Mouse (Mus musculus): ENCODE results near the gene Med12l. TPM values are rescaled to one million over a fixed set of nuclear protein-coding genes. Genes with fewer than 3 reads are reported as not detected.
"Not testable (repeated sequence)": the region's sequence is repeated elsewhere in the genome, so short reads cannot be mapped to it uniquely, and the experiment has no call there.

Med12l gene
- total RNA-seq, 2 experiments from 2014 or later = 21.7 TPM

- DNase-seq (ENCODE audit: low spot score in 2 of 2) = no peak
These were observed 92.9 kb downstream of the Med12l start for GRCm38 (mm10) chr3:59098540-59098939.

GRCm38 (mm10) chr3:59101218-59101986 lies 95.8 kb downstream of the Med12l start, which contains the start of gene Gpr171:
Gpr171 (minus strand) TSS chr3:59101821.
- no peak for DNase-seq (ENCODE audit: low spot score in 2 of 2)

GRCm38 (mm10) chr3:59102146-59102545 lies 96.5 kb downstream of the Med12l start:
- no peak for DNase-seq (ENCODE audit: low spot score in 2 of 2)

GRCm38 (mm10) chr3:59104462-59104861 lies 98.8 kb downstream of the Med12l start:
- DNase-seq (ENCODE audit: low spot score in 2 of 2) = no peak

GRCm38 (mm10) chr3:59107439-59107838 lies 101.8 kb downstream of the Med12l start:
- no peak for DNase-seq (ENCODE audit: low spot score in 2 of 2)

GRCm38 (mm10) chr3:59109834-59110233 lies 104.2 kb downstream of the Med12l start:
- DNase-seq (ENCODE audit: low spot score in 2 of 2) = not testable (repeated sequence)

GRCm38 (mm10) chr3:59111944-59112343 lies 106.3 kb downstream of the Med12l start:
- no peak for DNase-seq (ENCODE audit: low spot score in 2 of 2)

- not testable (repeated sequence) for DNase-seq (ENCODE audit: low spot score in 2 of 2)
These were observed 107.7 kb downstream of the Med12l start for GRCm38 (mm10) chr3:59113291-59113690.

- no peak for DNase-seq (ENCODE audit: low spot score in 2 of 2)
These were observed 108.4 kb downstream of the Med12l start for GRCm38 (mm10) chr3:59113973-59114517.

- DNase-seq (ENCODE audit: low spot score in 2 of 2) = no peak
These were observed 115.6 kb downstream of the Med12l start for GRCm38 (mm10) chr3:59121067-59121730.

GRCm38 (mm10) chr3:59121780-59122449 lies 116.3 kb downstream of the Med12l start:
- no peak for DNase-seq (ENCODE audit: low spot score in 2 of 2)

- no peak for DNase-seq (ENCODE audit: low spot score in 2 of 2)
These were observed 119.4 kb downstream of the Med12l start for GRCm38 (mm10) chr3:59125022-59125421.

- DNase-seq (ENCODE audit: low spot score in 2 of 2) = no peak
These were observed 120.3 kb downstream of the Med12l start for GRCm38 (mm10) chr3:59125783-59126555.

- DNase-seq (ENCODE audit: low spot score in 2 of 2) = no peak
These were observed 123.1 kb downstream of the Med12l start for GRCm38 (mm10) chr3:59128681-59129080.

GRCm38 (mm10) chr3:59129547-59129946 lies 123.9 kb downstream of the Med12l start:
- no peak for DNase-seq (ENCODE audit: low spot score in 2 of 2)

- no peak for DNase-seq (ENCODE audit: low spot score in 2 of 2)
These were observed 124.8 kb downstream of the Med12l start for GRCm38 (mm10) chr3:59130431-59130830.

- DNase-seq (ENCODE audit: low spot score in 2 of 2) = no peak
These were observed 125.5 kb downstream of the Med12l start for GRCm38 (mm10) chr3:59131081-59131480.

- DNase-seq (ENCODE audit: low spot score in 2 of 2) = no peak
These were observed 126.3 kb downstream of the Med12l start for GRCm38 (mm10) chr3:59131966-59132365.

GRCm38 (mm10) chr3:59133189-59133588 lies 127.6 kb downstream of the Med12l start:
- DNase-seq (ENCODE audit: low spot score in 2 of 2) = no peak

GRCm38 (mm10) chr3:59135911-59136653 lies 130.5 kb downstream of the Med12l start:
- DNase-seq (ENCODE audit: low spot score in 2 of 2) = no peak

Data from adrenal gland, postnatal 4 days (tissue).